Mouse (Mus musculus) lung, embryonic 16.5 days (tissue): ENCODE measurements at regions not wholly inside any gene's neighbourhood (a gene's known extent, or its start where the extent isn't known, plus 50 kb on each side); places are given as distances from the start of the nearest gene placed in this dataset.
A peak's percentile ranks its signal among the peaks of the same experiment; 100 is the strongest.

ENCODE experiments used
- ATAC-seq: fragments of 200-750 bp; cut with Nextera tagmentation; 2 replicates; pipeline ENCODE4 v1.8.0; 2017; ENCODE audit warnings: low read depth, mild to moderate bottlenecking, moderate library complexity
- H3K27ac ChIP-seq: fragments of 300-500 bp; sonication (generic); 2 replicates; pipeline ENCODE4 v1.5.1; 2014; ENCODE audit warnings: mild to moderate bottlenecking, control low read depth, low read length
- H3K27me3 ChIP-seq: fragments of 300-500 bp; sonication (generic); 2 replicates; pipeline ENCODE4 v1.6.1; 2014; ENCODE audit warnings: low read depth, low read length, mixed read lengths; ENCODE audit not compliant: control insufficient read depth, insufficient read depth
- H3K36me3 ChIP-seq: fragments of 300-500 bp; sonication (generic); 2 replicates; pipeline ENCODE4 v1.6.1; 2014; ENCODE audit warnings: low read length; ENCODE audit not compliant: control insufficient read depth, insufficient read depth
- H3K4me1 ChIP-seq: fragments of 300-500 bp; sonication (generic); replicated peaks from 2 replicates; pipeline ENCODE4 v1.6.1; 2014; ENCODE audit warnings: low read length, mixed read lengths; ENCODE audit not compliant: control insufficient read depth, insufficient read depth
- H3K4me2 ChIP-seq: fragments of 300-500 bp; sonication (generic); 2 replicates; pipeline ENCODE4 v1.6.1; 2014; ENCODE audit warnings: low read depth, low read length, control low read depth
- H3K4me3 ChIP-seq: fragments of 300-500 bp; sonication (generic); 2 replicates; pipeline ENCODE4 v1.5.1; 2014; ENCODE audit warnings: mild to moderate bottlenecking, low read length, control low read depth
- H3K9ac ChIP-seq: fragments of 300-500 bp; sonication (generic); 2 replicates; pipeline ENCODE4 v1.6.1; 2014; ENCODE audit warnings: low read length, control low read depth
- H3K9me3 ChIP-seq: fragments of 300-500 bp; sonication (generic); 2 replicates; pipeline ENCODE4 v1.6.1; 2016; ENCODE audit warnings: low read length; ENCODE audit not compliant: control insufficient read depth
- WGBS: fragments of 180-500 bp; shearing (Covaris S2); extraction: QIAGEN DNeasy Blood & Tissue Kit; methylation state at CpG from one replicate; pipeline ENCODE4 v1.1.7; 2014; 5-methylcytosine and 5-hydroxymethylcytosine counted together

- Histone ChIP-seq H3K4me3 (no peak overlapping the region), H3K9me3 (no peaks in the 10 kb centered on the region), H3K36me3 (no peaks in the 10 kb centered on the region), H3K27ac (no peak overlapping the region), H3K9ac (no peak overlapping the region), H3K4me1 (peaks cover 7% of the 10 kb centered on the region), H3K4me2 (no peak overlapping the region), H3K27me3 (no peaks in the 10 kb centered on the region)
- 27% methylated on average over 6 of the region's 6 CpGs for WGBS
- peak; percentile 98 for ATAC-seq
Measured at GRCm38 (mm10) chr19:27581362-27582110, 151.9 kb upstream of the Pum3 start.

GRCm38 (mm10) chr19:27576478-27576877 is 146.9 kb upstream of the Pum3 start:
- ATAC-seq: no peak
- Histone ChIP-seq H3K9ac (no peak overlapping the region), H3K4me1 (0 out of 2 replicates have a peak, but pooled peaks cover 2% of the 10 kb centered on the region), H3K36me3 (no peaks in the 10 kb centered on the region), H3K4me2 (no peak overlapping the region), H3K4me3 (no peak overlapping the region), H3K9me3 (no peaks in the 10 kb centered on the region), H3K27me3 (no peaks in the 10 kb centered on the region), H3K27ac (no peak overlapping the region)

GRCm38 (mm10) chr19:27566929-27567328 is 137.3 kb upstream of the Pum3 start:
- no peak overlapping the region for H3K27ac ChIP-seq
- WGBS: 87% methylated on average over 8 of the region's 8 CpGs

DNA sequence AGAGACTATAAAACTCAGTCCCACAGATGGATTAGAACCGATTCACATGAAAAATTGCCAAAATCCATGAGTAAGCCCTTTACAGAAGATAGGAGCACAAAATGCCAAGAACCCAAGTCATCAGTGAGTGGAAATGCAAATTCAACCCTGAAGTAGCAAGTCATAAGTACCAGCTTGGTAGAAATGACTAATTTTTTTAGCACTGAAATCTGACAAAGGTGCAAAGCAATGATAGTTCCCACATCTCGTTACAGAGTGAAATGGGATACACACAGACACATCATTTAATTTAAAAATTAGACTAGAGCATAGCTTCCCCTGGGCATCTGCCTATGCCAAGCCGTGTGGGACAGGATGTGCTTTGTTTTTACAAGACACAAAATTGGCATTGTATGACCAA is 136.4 kb upstream of the Pum3 start:
- no peaks in the 10 kb centered on the region for H3K36me3 ChIP-seq
- H3K4me2 ChIP-seq: no peak overlapping the region
- WGBS: 76% methylated on average over 3 of the region's 3 CpGs

More at GRCm38 (mm10) chr19:27566929-27567328, 137.3 kb upstream of the Pum3 start:
- Histone ChIP-seq H3K36me3 (no peaks in the 10 kb centered on the region), H3K4me3 (no peak overlapping the region), H3K9me3 (no peaks in the 10 kb centered on the region), H3K27me3 (no peaks in the 10 kb centered on the region), H3K9ac (no peak overlapping the region), H3K4me1 (no peaks in the 10 kb centered on the region), H3K4me2 (no peak overlapping the region)
- ATAC-seq: no peak

DNA sequence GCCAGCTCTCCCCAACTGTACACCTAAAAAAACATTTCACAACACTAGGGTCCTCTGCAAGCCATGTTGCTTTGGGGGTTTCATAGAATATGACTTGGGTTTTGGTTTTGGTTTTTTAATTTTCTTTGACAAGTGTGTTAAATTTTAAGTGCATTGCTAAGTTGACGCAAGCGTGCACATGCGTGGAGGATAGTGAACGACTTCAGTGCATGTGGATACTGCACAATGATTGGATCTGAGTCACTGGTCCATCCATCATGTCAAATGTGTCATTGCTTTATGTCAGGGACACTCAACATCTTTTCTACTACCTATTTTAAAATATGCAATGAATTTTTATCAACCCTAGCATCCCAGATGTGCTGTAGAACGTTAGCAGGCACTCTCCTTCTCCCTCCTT is 134.5 kb upstream of the Pum3 start:
- Histone ChIP-seq H3K9ac (no peak overlapping the region), H3K4me2 (no peak overlapping the region), H3K4me3 (no peak overlapping the region), H3K9me3 (no peaks in the 10 kb centered on the region), H3K27me3 (no peaks in the 10 kb centered on the region), H3K27ac (no peak overlapping the region), H3K4me1 (no peaks in the 10 kb centered on the region), H3K36me3 (no peaks in the 10 kb centered on the region)
- no peak for ATAC-seq
- WGBS: 53% methylated on average over 5 of the region's 5 CpGs

More for the DNA sequence above, 136.4 kb upstream of the Pum3 start:
- ATAC-seq: no peak
- Histone ChIP-seq H3K9ac (no peak overlapping the region), H3K27ac (no peak overlapping the region), H3K4me1 (no peaks in the 10 kb centered on the region), H3K9me3 (no peaks in the 10 kb centered on the region), H3K4me3 (no peak overlapping the region), H3K27me3 (no peaks in the 10 kb centered on the region)

GRCm38 (mm10) chr19:27563592-27563991 is 134.0 kb upstream of the Pum3 start:
- Histone ChIP-seq H3K4me2 (no peak overlapping the region), H3K9me3 (no peaks in the 10 kb centered on the region), H3K27ac (no peak overlapping the region), H3K4me1 (no peaks in the 10 kb centered on the region), H3K9ac (no peak overlapping the region), H3K27me3 (no peaks in the 10 kb centered on the region), H3K4me3 (no peak overlapping the region), H3K36me3 (no peaks in the 10 kb centered on the region)
- WGBS: 71% methylated on average over 9 of the region's 9 CpGs
- no peak for ATAC-seq

DNA sequence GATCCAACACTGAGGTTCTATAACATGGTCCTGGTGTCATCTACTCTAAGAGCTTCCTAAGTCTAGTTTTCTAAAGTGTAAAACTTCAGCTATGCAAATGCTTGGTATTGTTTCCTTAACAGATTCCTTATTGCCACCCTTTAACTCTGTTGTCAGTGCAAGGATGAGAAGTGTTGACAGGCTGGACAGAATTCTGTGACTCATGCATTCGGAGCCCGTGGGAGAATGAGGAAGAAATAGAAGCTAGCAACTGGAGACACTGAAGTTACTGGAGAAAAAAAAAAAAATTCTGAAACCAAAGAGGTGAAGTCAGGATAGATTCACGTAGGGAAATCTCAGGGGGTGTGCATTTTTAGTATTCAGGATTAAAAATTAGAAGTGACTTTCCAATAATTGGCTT is 128.6 kb upstream of the Pum3 start:
- Histone ChIP-seq H3K4me1 (no peaks in the 10 kb centered on the region), H3K36me3 (no peaks in the 10 kb centered on the region), H3K4me2 (no peak overlapping the region), H3K9me3 (no peaks in the 10 kb centered on the region), H3K27ac (no peak overlapping the region), H3K9ac (no peak overlapping the region), H3K27me3 (no peaks in the 10 kb centered on the region), H3K4me3 (no peak overlapping the region)
- no peak for ATAC-seq
- WGBS: 59% methylated on average over 3 of the region's 3 CpGs

DNA sequence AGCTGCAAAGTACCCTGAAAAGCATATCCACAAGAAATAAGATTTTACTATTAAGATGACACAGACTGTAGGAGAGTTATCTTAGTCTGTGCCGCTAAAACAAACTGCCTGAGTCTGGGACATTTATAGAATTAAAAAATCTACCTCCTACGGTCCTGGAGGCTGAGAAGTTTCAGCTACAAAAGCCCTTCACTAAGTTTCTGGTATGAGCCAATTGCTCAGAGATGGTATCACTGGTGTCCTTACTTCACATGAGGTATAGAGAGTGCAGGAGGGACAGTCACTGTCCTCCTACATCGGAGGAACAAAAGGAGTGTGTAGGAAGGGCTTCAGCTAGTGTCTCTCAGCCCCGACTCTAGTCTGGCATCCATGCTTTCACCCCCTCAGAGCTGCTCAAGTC is 127.1 kb upstream of the Pum3 start:
- Histone ChIP-seq H3K36me3 (no peaks in the 10 kb centered on the region), H3K4me2 (no peak overlapping the region), H3K4me1 (no peaks in the 10 kb centered on the region), H3K4me3 (no peak overlapping the region), H3K27me3 (no peaks in the 10 kb centered on the region), H3K9me3 (no peaks in the 10 kb centered on the region), H3K27ac (no peak overlapping the region), H3K9ac (no peak overlapping the region)
- 87% methylated on average over 4 of the region's 4 CpGs for WGBS
- no peak for ATAC-seq

GRCm38 (mm10) chr19:27554841-27555240 is 125.2 kb upstream of the Pum3 start:
- H3K4me1 ChIP-seq: no peaks in the 10 kb centered on the region
- no peaks in the 10 kb centered on the region for H3K9me3 ChIP-seq
- no peak for ATAC-seq
- no peak overlapping the region for H3K4me3 ChIP-seq
- no peak overlapping the region for H3K9ac ChIP-seq
- 95% methylated on average over 4 of the region's 4 CpGs for WGBS
- no peaks in the 10 kb centered on the region for H3K36me3 ChIP-seq
- no peak overlapping the region for H3K27ac ChIP-seq
- H3K4me2 ChIP-seq: no peak overlapping the region
- H3K27me3 ChIP-seq: no peaks in the 10 kb centered on the region

- H3K4me3 ChIP-seq: no peak overlapping the region
- no peaks in the 10 kb centered on the region for H3K9me3 ChIP-seq
- H3K4me1 ChIP-seq: no peaks in the 10 kb centered on the region
- H3K4me2 ChIP-seq: no peak overlapping the region
- no peak overlapping the region for H3K9ac ChIP-seq
- H3K27me3 ChIP-seq: no peaks in the 10 kb centered on the region
- 58% methylated on average over 11 of the region's 11 CpGs for WGBS
- H3K36me3 ChIP-seq: no peaks in the 10 kb centered on the region
- no peak overlapping the region for H3K27ac ChIP-seq
- no peak for ATAC-seq
Measured at GRCm38 (mm10) chr19:27553266-27553665, 123.6 kb upstream of the Pum3 start.
